Mouse (Mus musculus) lung, adult 18-20 months (tissue): ENCODE data around the gene Akap2.
"Not testable (repeated sequence)": the region's sequence is repeated elsewhere in the genome, so short reads cannot be mapped to it uniquely, and the experiment has no call there.

Experiments
- DNase-seq, 2 experiments: peaks; one replicate each; pipeline ENCODE4 v3.0.0; 2022; ENCODE audit warnings: mixed read lengths in 2 of 2

The Akap2 gene

DNA sequence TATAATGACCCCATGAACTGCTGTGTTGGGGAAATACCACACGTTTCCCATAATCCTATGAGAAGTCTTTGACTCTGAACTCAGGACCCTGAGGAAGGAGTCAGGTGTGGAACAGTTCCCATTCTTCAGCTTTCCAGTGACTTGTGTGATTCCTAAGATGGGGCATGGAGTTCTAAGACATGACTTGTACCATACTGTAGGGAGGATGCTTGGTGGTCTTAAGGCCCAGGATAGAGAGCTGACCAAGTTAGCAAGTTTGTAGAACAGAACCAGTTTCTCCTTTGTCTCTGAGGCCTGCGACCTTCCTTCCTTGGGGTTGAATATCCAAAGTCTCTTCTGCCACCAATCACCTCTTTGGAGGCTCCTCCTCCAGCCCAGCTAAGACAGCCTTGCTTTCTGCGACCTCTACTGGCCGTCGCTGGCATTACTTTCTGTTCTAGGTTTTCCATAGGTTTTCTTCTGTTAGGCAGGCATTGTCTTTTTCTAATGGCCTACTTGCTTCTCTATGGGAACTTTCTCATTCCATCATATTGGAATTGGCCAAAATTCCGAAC, 162.4 kb downstream of the Akap2 start:
- peak; percentile 73 to 81 for DNase-seq

DNA sequence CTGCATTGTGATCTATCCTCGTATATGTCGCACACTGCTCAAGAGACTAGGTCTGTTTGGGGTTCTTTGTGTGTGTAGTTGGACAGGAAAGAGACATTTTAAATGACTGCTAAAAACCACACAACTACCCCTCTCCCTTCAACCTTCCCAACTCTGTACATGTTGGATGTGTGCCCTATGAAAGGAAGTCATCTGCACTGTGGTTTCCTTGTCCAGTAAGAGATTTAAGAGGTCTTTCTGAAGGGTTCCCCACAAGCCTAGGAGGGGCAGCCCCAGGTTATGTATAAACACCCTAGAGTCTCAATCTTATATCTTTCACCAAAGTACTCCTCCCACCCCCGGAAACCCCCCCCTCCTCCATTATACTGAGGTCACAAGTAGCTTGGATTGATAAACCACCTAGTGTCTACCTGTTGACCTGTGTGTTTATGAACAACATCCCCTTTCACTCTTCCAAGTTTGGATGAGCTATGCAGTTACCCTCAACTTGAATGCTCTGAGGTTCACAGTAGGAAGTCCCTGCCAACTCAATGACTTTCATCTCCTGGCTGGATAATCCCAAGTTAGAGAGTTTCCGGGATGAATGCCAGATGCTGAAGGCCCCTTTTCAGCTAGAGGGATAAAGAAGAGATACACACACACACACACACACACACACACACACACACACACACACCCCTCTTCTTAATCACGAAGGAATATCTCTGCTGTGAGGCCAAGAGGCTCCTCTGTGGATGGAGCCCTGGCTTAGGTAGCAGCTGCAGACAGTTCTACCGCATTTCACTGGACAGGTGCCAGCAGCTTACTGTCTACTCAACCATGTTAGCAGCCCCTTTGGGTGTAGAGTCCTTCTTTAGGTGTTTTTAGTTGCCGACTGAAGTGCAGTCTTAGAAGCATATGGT, 166.3 kb downstream of the Akap2 start:
- no peak for DNase-seq

DNA sequence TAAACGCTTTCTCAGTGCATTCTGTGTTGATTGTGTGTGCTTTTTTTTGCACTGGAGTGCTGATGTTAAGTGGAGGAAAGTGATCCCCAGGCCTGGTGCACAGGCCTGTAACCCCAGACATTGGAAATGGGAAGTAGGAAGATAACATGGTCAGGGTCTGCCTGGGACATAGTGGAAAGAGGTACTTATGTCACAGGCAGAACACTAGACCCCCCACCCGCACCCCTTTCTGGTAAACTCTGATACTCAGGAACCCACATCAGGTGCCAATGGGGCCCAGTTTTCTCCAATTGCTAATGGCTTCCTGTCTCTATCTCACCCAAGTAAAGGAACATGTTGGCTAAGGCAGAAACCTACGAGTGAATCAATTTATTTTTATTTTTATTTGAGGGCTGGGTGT, 167.1 kb downstream of the Akap2 start:
- DNase-seq = no peak

DNA sequence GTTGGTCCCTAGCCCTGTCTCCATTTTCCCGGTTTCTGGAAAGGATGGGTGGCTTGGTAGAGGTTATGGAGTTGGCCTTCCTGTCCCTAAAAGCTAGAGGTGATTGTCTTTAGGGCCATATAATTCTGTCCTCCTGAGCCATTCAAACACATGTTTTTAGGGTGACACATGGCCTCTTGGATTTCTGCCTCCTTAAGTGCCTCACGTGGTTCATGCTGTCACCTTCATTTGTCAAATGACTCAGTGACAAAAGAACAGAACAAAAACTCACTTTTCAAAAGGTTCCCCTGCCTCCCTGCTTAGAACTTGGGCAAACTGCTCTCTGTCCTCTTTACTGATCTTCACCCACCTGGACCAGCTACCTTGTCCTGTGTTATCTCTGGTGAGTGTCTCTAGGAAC, 167.7 kb downstream of the Akap2 start:
- DNase-seq = no peak

DNA sequence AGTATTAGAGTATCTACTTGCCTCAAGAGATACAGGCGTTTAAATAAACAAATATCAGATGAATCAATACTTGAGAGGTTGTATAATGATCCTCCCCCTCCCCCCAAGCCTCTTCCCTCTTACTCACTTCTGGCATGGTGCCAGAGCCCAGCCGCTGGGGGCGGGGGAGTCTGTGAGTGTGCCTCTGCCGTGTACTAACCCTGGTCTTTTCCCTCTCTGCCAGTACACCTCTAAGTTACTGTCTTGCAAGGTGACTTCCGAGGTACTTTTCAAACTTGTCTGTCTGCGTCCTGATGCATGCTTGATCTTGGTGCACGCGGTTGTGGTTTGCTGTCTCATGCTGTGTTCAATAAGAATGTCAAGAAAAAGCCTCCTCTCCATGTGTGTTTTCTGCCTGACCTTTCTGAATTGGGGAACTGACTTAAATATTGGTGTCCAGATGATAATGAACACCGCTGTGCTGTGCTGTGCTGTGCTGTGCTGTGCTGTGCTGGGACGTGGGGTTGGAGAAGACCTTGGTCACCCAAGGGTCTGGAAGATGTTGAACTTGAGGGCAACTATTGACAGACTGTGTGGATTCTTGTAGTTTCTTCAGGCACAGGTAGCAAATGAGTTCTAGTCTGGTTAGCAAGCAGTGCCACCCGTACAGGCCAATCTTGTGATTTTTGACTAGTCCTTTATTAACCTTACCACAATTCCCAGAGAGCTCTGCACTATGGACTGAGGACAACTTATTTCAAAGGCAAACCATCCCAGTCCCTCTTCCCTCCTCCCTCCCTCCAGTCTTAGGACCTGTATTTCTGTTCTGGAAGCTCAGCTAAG, 168.8 kb downstream of the Akap2 start:
- DNase-seq = peak; percentile 42 to 67

DNA sequence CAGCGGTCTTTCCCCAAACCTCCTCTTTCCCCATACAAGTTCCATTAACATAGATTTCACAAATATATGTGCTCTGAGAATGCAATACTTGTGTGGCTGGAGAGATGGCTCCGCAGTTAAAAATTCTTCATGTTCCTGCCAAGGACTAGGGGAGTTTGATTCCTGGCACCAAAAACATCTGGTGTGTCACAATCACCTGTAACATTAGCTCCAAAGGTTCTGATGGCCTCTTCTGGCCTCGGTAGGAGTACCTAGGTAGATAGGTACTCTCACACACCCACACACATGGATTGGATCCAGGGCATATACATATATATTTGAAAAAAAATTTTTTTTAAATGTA, 169.4 kb downstream of the Akap2 start:
- no peak for DNase-seq

DNA sequence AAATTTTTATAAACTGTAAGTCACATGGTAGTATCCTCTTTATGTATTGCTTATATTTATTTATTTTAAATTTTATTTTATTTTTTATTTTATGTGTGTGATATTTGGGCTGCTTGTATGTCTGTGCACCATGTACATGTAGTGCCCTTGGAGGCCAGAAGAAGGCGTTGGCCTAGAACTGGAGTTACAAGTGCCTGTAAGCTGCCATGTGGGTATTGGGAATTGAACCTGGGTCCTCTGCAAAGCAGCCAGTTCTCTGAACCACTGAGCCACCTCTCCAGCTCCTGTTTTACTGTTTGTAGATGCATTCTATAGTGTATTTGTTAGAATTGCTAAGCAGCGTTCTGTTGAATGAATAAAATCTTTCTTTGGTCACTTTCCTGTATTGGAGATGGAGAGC, 170.8 kb downstream of the Akap2 start:
- peak in 1 of 2 experiments; percentile 1 for DNase-seq

DNA sequence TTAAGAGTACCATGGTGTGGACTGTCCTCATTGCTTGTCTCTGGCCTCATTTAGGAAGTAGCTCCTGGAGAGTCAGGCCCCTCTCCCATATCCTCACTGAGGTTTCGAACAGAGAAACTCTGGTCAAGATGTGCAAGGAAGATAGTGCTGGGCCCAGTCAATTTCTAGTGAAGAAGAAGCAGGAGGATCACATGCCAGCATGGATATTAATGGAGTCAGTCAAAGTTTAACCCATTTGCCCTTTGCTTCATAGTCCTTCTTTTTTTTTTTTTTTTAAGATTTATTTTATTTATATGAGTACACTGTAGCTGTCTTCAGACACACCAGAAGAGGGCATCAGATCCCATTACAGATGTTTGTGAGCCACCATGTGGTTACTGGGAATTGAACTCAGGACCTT, 171.5 kb downstream of the Akap2 start:
- not testable (repeated sequence) for DNase-seq

DNA sequence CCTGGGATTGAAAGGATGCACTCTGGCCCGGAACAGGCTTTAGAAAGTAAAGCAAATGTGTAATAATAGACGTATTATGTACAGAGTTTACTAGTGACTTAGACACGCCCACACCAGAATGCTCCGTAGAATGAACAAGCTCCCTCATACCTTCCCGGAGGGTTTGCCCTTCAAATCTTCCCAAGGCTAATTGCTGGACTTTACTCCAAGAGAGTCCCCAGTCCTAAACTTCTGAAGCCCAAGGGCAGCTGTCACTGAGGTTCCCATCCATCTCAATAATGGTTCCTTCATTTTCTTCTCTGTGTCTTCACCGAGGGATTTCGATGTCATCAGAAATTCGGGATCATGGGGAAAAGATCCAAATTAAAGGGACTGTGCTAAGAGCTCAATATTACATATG, 172.3 kb downstream of the Akap2 start:
- peak in 1 of 2 experiments; percentile 0 for DNase-seq

DNA sequence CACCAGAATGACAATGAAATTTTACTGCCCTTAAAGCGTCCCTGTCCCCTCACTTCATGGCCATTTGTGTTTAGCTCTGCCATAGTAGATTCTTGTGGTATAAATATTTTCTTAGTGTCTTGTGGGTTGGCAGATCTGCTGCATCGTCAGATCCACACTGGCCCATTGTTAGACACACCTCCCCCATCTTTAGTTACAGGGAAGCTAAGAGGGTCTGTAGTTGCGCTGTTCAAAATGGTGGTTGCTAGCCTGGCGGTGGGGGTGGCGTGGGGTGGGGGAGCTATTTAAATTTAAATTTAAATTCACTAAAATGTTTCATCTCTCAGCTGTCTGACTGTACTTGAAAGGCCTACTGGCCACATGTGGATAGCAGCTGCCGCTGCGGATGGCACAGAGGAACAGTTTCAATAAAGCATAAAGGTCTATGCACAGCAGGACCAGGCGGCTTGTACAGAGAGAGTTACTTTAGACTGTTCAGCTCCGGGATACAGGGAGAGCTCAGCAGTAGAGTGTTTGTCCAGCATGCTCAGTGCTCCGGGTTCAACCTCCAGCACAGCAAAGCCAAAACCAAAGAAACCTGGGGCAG, 174.6 kb downstream of the Akap2 start:
- peak in 1 of 2 experiments; percentile 2 for DNase-seq

DNA sequence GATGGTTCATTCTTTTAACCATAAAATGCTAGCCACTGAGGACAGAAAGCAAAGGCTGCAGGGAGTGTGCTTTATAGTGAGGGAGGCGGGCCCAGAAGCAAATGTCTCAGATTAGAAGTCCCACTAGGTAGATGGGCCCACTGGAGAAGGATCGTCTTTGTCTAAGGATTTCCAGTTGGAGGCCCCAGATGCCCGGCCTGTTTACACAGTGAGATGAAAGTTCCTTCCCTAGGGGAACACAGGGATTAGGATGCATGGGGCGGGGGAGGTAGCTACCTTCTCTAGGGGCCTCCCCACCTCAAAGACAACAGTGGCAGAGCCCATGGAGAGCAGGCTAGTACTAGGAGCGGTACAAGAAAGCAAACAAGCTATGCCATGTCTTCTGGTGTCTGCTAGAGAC, 177.7 kb downstream of the Akap2 start:
- peak in 1 of 2 experiments; percentile 1 for DNase-seq

DNA sequence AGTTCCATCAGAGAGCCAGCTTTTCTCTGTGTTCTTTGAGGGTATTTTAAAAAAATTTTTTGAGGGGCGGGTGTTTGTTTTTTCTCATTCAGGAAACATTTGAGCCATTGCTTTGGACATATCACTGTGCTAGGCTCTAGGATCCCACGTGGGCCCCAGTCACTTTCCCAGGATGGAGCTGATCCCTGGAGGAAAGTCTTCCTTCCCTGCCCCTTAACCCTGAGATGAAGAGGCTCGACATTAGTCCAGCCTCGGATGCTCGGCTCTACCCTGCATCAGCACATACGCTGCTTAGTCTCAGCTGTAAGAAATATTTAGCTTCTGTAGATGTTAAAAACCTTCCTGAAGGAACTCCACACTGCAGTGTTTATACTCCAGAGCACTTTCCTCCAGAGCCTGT, 178.4 kb downstream of the Akap2 start:
- no peak for DNase-seq

DNA sequence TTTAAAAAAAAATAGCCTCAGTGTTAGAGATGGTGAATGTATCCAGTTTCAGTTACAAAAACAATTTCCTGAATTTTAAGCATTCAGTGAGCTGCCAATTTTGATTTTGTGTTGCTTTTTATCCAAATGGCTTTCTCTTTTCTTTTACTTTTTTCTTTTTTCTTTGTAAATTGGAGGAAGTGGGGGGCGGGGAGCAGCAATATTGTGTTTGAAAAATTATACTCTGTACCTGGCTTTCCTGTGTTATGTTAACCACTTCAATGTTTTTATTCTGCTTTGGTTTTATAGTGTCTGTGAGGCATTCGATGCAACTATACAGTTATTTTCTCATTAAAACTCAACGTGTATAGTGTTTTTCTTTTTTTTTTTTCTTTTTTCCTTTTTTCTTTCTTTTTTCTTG, 179.2 kb downstream of the Akap2 start:
- DNase-seq = no peak

DNA sequence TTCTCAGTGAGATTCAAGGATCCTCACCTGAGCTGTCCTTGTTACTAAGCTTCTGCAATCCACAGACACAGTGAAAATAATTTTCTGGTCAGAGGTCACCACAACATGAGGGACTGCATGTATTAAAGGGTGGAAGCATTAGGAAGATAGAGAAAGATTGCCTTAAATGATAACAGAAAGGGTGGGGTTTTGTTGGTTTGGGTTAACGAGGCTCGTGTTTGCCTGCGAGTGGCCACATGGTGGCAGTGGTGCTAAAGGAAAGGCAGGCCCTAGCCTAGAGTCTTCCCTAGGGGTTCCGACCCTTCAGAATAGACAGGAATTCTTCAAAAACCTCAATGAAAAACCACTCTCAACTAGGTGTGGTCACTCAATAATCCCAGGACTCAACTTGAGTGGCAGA, 183.8 kb downstream of the Akap2 start:
- DNase-seq = peak in 1 of 2 experiments; percentile 30

DNA sequence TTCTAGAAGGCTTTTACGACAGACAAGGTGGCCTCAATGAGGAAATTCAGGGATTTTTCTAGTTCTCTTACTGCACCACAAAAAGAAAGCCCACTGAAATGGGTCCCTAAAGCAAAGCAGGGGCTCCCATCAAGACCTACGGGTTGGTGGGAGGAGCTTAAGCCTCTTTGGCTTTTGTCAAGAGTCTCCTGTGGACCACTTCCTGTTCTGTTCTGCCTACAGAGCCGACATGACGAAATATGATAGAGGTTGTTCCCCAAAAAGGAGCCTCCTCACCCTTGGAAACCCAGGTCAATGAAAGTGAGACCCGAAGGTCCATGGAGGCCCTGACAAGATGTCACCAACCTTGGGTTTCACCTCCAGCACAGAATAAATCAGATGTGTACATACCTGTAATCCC, 185.2 kb downstream of the Akap2 start:
- DNase-seq = no peak

DNA sequence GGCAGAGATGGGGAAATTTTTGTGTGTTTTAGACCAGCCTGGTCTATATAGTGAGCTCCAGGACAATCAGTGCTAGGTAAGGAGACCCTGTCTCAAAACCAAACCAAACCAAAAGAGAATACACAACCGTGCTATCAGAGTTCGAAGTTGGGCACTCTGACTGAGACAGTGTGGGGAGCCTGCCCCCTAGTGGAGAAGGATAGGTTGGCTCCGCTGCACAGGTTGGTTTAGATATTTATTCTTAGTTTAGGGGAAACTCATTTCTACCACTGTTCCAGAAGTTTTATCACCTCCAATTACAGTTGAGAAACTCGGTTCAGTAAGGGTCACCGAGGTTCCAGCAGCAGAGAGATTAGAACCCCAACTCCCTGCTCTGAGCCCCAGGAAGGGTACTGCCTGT, 186.8 kb downstream of the Akap2 start:
- DNase-seq = peak; percentile 47 to 62

DNA sequence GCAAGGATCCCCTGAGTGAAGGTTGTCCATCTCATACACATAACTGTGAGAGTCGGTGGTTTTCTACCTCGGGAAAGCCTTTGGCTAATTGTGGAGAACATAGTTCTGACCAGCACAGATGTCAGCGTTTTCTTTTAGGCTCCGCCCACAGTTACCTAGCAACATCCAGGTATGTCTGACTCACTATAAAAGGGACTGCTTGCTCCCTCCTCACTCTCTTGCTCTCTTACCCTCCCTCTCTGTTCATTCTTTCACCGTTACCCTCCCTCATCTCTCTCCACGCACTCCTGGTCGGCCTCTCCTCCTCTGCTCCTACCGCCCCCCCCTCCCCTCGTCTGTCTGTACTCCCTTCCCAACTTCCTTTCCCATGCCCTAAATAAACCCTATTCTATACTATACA, 187.2 kb downstream of the Akap2 start:
- peak; percentile 60 to 76 for DNase-seq

DNA sequence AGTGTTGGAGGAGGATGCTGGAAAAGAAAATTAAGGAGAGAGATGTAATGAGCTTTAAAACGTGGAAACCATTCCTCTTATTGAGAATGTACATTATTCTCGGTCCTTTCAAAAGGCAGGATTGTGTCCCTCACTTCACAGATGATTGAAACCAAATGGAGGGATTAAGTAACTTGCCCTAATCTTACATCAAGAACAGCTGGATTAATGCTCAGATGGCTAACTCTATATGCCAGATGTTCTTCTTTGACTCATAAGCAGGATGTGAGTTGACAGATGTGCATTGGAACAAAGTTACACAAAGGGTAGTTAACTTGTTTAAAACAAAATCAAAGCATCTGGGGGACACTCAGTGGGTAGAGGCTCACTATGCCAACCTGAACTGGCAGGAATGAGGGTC, 189.3 kb downstream of the Akap2 start:
- DNase-seq = no peak

DNA sequence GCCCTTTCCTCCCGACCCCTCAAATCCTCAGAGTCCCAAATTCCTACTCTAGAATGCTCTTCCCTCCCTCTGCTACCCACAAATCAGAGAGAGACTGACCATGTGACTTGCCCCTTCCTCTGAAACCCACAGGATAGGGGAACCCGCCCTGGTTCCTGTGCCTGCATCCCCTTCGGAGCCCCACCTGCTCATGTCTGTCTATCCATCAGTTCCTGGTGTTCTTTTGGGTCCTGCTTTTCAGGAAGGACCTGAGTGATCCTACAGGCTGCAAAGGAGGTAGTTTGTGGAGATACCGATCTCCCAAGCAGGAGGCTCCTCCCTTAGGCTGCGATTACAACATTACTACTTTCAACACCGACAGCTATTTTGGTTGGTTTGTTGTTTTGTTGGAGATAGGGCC, 191.4 kb downstream of the Akap2 start:
- no peak for DNase-seq

DNA sequence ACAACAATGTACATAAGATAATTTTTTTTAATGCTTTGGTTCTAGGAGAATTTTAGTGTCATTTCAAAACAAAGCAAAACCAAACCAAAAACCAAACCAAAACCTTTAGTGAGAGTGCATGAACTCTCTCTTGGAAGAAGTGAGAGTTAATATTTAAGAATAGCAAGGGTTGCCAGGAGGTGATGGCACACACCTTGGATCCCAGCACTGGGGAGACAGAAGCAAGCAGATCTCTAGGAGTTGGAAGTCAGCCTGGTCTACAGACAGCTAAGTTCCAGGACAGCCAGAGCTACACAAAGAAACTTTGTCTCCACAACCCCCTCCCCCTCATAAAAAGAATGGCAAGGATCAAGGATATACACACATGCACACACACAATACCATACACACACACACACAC, 195.6 kb downstream of the Akap2 start:
- DNase-seq = no peak

DNA sequence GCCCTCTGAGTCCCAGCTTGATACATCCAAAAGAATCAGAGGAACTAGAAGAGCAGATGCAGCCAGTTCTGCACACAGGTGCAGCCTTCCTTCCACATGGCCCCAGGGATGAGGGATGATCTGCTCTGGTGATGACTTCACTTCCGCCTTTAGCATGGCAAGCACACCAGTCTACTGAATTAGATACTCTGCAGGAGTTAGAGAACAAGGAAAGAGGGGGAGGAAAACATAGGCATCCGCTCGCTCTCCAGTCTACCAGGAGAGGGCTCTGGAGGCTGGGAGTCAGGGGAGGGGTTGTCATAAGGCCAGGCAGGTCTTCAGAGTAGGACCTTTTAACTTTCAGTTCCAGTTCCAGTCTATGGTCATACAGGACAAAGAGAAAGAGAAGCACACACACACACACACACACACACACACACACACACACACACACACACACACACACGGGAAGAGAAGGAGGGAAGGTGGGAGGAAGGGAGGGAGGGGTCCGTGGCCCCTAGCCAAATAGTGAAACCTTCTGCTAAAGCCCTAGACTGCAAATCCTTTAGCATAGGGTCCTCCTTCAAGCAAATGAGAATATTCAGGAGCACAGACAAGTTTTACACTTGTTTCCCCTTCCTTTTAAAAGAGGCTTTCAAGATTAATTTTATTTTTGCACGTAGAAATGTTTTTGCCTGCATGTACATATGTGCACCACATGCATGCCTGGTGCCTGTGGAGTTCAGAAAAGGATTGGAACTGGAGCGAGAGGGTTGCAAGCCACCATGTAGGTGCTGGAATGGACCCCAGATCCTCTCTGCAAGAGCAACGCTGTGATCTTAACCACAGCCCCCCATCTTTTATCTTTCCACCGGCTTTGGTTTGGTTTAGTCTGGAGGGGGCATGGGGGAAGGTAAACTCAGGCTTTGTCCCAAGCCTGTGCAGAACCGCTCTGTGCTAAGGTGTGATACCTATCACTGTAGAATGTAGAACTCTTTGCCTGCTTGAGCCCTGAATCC, 197.0 kb downstream of the Akap2 start:
- DNase-seq = peak in 1 of 2 experiments; percentile 45
